Mouse (Mus musculus): Measurements from ENCODE around the gene Ccdc51. TPM values are rescaled to one million over a fixed set of nuclear protein-coding genes. Genes with fewer than 3 reads are reported as not detected.
"Not testable (repeated sequence)": the region's sequence is repeated elsewhere in the genome, so short reads cannot be mapped to it uniquely, and the experiment has no call there.

The Ccdc51 gene
- polyA plus RNA-seq, 1 experiment from 2014 or later, result 13.9 TPM

DNA sequence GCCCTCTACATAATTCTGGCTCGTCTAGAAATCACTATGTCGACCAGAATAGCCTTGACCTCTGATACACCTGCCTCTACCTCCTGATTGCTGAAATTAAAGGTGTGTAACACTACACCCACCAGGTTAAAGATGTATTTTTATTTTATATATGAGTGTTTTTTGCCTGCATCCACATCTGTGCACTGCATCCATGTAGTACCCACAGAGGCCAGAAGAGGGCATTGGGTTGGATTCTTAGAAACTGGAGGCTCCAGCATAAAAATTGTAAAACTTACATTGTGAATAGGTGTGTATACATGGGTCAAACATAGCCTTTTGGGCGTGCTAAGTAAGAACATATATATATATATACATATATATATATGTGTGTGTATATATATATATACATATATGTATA is 45.9 kb downstream of the Ccdc51 start:
- no peak overlapping the region for H3K9ac ChIP-seq

DNA sequence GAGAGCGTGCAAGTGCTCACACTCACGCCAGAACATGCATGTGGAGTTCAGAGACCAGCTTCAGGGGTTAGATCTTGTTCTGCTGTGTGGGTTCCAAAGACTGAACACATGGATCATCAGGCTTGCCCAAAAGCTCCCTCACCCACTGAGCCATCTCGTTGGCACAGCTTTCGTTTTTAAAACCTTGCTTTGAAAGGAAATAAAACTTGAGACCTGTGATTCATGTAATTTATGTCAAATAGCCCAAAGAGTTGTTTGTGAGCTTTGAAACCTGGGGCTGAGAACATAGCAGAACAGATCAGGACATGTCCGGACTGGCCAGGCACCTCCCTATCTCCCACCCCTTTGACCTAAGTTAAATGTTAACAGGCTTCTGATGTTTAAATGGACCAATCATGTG is 47.8 kb downstream of the Ccdc51 start:
- WGBS, result 88% methylated on average over 5 of the region's 5 CpGs
- ATAC-seq (ENCODE audit: insufficient number of reproducible peaks, insufficient read depth, low FRiP score, low TSS enrichment), result no peak
- no peak overlapping the region for H3K9ac ChIP-seq
- no peak overlapping the region for H3K4me2 ChIP-seq (replicated peaks)
- no peaks in the 10 kb centered on the region for H3K4me1 ChIP-seq
- no peak overlapping the region for H3K4me3 ChIP-seq
- H3K36me3 ChIP-seq, result no peaks in the 10 kb centered on the region
- no peaks in the 10 kb centered on the region for H3K9me3 ChIP-seq
- no peaks in the 10 kb centered on the region for H3K27me3 ChIP-seq
- H3K27ac ChIP-seq, result no peak overlapping the region

More for the DNA sequence above, 45.9 kb downstream of the Ccdc51 start:
- 54% methylated on average over 3 of the region's 3 CpGs for WGBS
- H3K36me3 ChIP-seq, result no peaks in the 10 kb centered on the region
- H3K27ac ChIP-seq, result no peak overlapping the region
- no peaks in the 10 kb centered on the region for H3K4me1 ChIP-seq
- no peak overlapping the region for H3K4me2 ChIP-seq (replicated peaks)
- no peak overlapping the region for H3K4me3 ChIP-seq
- H3K9me3 ChIP-seq, result no peaks in the 10 kb centered on the region
- no peaks in the 10 kb centered on the region for H3K27me3 ChIP-seq
- no peak for ATAC-seq (ENCODE audit: insufficient number of reproducible peaks, insufficient read depth, low FRiP score, low TSS enrichment)

DNA sequence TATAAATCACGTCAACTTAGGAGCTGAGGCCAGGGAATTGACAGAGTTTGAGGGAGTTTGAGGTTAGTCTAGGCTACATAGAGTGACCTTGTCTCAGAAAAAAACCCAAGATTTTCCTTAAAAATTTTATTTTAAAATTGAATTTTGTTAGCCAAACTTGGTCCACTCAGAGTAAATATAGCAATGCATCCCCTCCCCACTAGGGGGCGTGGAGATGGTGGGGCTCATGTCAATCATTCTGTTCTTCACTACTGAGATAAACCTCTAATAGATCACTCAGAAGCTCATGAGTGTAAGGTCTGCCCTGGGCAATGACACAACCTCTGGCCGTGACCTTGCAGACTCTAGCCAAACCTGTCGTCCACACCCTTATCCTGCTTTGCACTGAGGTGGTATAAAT is 58.1 kb downstream of the Ccdc51 start:
- not testable (repeated sequence) for ATAC-seq (ENCODE audit: insufficient number of reproducible peaks, insufficient read depth, low FRiP score, low TSS enrichment); H3K36me3 ChIP-seq; H3K9ac ChIP-seq; H3K9me3 ChIP-seq; H3K27me3 ChIP-seq; H3K4me2 ChIP-seq (replicated peaks); H3K4me1 ChIP-seq; H3K4me3 ChIP-seq; H3K27ac ChIP-seq
- 71% methylated on average over 4 of the region's 4 CpGs for WGBS

Other genes starting within 250 kb of the Ccdc51 start
- gene Slc26a6, start 229.2 kb upstream of the Ccdc51 start, polyA plus RNA-seq (2016; fragmentation: Nextera tagmentation; extraction: Ambion mirVana), result 20.5 and 22.5 TPM in 2 replicates
- gene Tmem89, start 167.9 kb upstream of the Ccdc51 start, polyA plus RNA-seq (2016; fragmentation: Nextera tagmentation; extraction: Ambion mirVana), result not detected in 2 replicates
- 426 and 449 TPM in 2 replicates for gene Uqcrc1, start 145.9 kb upstream of the Ccdc51 start, polyA plus RNA-seq (2016; fragmentation: Nextera tagmentation; extraction: Ambion mirVana)
- 7.7 and 10.9 TPM in 2 replicates for gene Col7a1, start 128.9 kb upstream of the Ccdc51 start, polyA plus RNA-seq (2016; fragmentation: Nextera tagmentation; extraction: Ambion mirVana)
- gene Ucn2, start 96.5 kb upstream of the Ccdc51 start, polyA plus RNA-seq (2016; fragmentation: Nextera tagmentation; extraction: Ambion mirVana), result 0.27 and 0.32 TPM in 2 replicates
- gene Pfkfb4, start 90.7 kb upstream of the Ccdc51 start, polyA plus RNA-seq (2016; fragmentation: Nextera tagmentation; extraction: Ambion mirVana), result 14.4 and 16.5 TPM in 2 replicates
- 58.6 and 60.4 TPM in 2 replicates for gene Shisa5, start 43.9 kb upstream of the Ccdc51 start, polyA plus RNA-seq (2016; fragmentation: Nextera tagmentation; extraction: Ambion mirVana)
- gene Trex1, start 22.8 kb upstream of the Ccdc51 start, polyA plus RNA-seq (2016; fragmentation: Nextera tagmentation; extraction: Ambion mirVana), result 10.3 and 13.1 TPM in 2 replicates
- 31.5 and 34.9 TPM in 2 replicates for gene Atrip, start 8.4 kb upstream of the Ccdc51 start, polyA plus RNA-seq (2016; fragmentation: Nextera tagmentation; extraction: Ambion mirVana)
- gene Tma7, start 94 bp downstream of the Ccdc51 start, polyA plus RNA-seq (2016; fragmentation: Nextera tagmentation; extraction: Ambion mirVana), result 757 TPM in 2 replicates
- 18.3 and 23.0 TPM in 2 replicates for gene Plxnb1, start 12.9 kb downstream of the Ccdc51 start, polyA plus RNA-seq (2016; fragmentation: Nextera tagmentation; extraction: Ambion mirVana)
- not detected in 2 replicates for gene Fbxw21, start 79.5 kb downstream of the Ccdc51 start, polyA plus RNA-seq (2016; fragmentation: Nextera tagmentation; extraction: Ambion mirVana)
- gene Fbxw13, start 113.5 kb downstream of the Ccdc51 start, polyA plus RNA-seq (2016; fragmentation: Nextera tagmentation; extraction: Ambion mirVana), result not detected in 2 replicates
- not detected in 2 replicates for gene Fbxw20, start 152.3 kb downstream of the Ccdc51 start, polyA plus RNA-seq (2016; fragmentation: Nextera tagmentation; extraction: Ambion mirVana)
- gene Fbxw14, start 205.2 kb downstream of the Ccdc51 start, polyA plus RNA-seq (2016; fragmentation: Nextera tagmentation; extraction: Ambion mirVana), result not detected in 2 replicates